9 mouse cellular contexts compared by ENCODE assay signal in the genomic region with DNA sequence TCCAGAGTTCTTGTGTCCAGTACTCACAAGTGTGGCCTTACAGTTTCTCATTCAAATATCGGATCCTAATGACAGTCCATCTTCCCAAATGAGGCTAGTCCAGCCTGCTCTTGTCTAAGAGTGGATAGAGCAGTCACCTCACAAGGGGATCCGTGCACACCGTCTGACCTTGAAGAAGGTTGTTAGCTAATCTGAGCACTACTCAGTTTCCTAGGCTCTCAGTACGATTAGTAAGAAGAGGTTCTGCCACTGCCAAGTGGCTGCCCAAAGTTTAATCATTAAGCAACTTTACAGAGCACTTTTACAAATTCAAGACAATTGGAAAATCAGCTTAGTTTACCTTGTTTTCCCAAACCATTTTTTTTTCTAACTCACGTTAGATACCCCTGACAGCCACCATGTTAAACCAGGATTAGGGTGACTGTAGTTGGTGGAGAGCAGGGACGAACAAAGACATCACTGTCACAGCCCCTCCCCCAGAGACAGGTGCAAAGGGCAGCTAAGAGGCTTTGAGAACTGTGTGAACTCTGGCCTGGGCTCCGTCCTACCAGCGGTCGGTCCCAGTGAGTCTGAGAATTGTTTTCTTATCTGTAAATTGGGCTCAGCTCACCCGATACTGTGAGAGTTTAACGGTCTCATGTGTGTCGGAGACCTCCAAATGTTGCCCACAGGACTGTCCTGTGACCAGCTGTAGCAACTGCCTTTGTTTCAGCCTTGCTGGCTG.
DNase-seq lines count a peak whose midpoint lies in the region; ATAC-seq and TF ChIP-seq lines count a peak whose summit lies in the region.
"Had no signal": no experiment of that assay in that cellular context is flagged by ENCODE, and none has a peak within 500 bp of the region (broad histone marks: within the 10 kb centered on the region; RNA-seq: fewer than 3 reads in every experiment).

No protein-coding gene starts in this region.

- no peaks in the 10 kb centered on the region for H3K9me3 ChIP-seq in hindbrain, embryonic 10.5 days
- no peaks in the 10 kb centered on the region for H3K9me3 ChIP-seq in hindbrain, postnatal 0 days (ENCODE audit: low read length)
- H3K9me3 ChIP-seq in liver, embryonic 11.5 days (ENCODE audit: control insufficient read depth, low read length), result no peaks in the 10 kb centered on the region
- no peaks in the 10 kb centered on the region for H3K9me3 ChIP-seq in neural tube, embryonic 13.5 days
- H3K9me3 ChIP-seq: limb, embryonic 12.5 days had no signal

- DNase-seq in hindbrain, embryonic 10.5 days (ENCODE audit: low spot score), result no peak
- no peak for DNase-seq in hindbrain, postnatal 0 days (ENCODE audit: low spot score)
- DNase-seq in induced T-regulatory cell, adult 2 months (ENCODE audit: low read depth), result peak; percentile 33
- no peak for DNase-seq in liver, embryonic 11.5 days (ENCODE audit: low spot score)
- no peak for DNase-seq in urinary bladder, adult 18-20 months (ENCODE audit: low spot score in 2 of 2)
- no peak for DNase-seq in cerebellum, adult 11 months
- DNase-seq in right cerebral cortex, postnatal 10 days (ENCODE audit: low spot score in 2 of 2), result no peak

- peak overlapping the region; percentile 60; the same call in 1 of the 2 replicates for H3K4me3 ChIP-seq in hindbrain, embryonic 10.5 days
- H3K4me3 ChIP-seq in hindbrain, postnatal 0 days (ENCODE audit: low read length), result no peak overlapping the region
- H3K4me3 ChIP-seq in liver, embryonic 11.5 days (ENCODE audit: low read depth, low read length), result no peak overlapping the region
- H3K4me3 ChIP-seq in neural tube, embryonic 13.5 days, result no peak overlapping the region
- H3K4me3 ChIP-seq: limb, embryonic 12.5 days had no signal

- TF ChIP-seq CTCF in hindbrain, postnatal 0 days (IDR thresholded peaks at IDR 0.05; ENCODE audit: low read depth), result no peak

- no peak for ATAC-seq in hindbrain, postnatal 0 days
- ATAC-seq in liver, embryonic 11.5 days (replicated peaks; ENCODE audit: low FRiP score), result no peak
- no peak for ATAC-seq in neural tube, embryonic 13.5 days (ENCODE audit: low read depth)

- H3K9ac ChIP-seq in hindbrain, postnatal 0 days (replicated peaks; ENCODE audit: low read length), result no peak overlapping the region
- H3K9ac ChIP-seq in liver, embryonic 11.5 days (ENCODE audit: low read depth, low read length), result 0 out of 2 replicates have a peak overlapping the region, but pooled peaks have one; percentile 60
- H3K9ac ChIP-seq in neural tube, embryonic 13.5 days, result peak overlapping the region; percentile 69; the same call in 1 of the 2 replicates
- H3K9ac ChIP-seq: limb, embryonic 12.5 days had no signal

- peaks cover 19% of the 10 kb centered on the region for H3K4me1 ChIP-seq in hindbrain, embryonic 10.5 days (replicated peaks)
- no peaks in the 10 kb centered on the region for H3K4me1 ChIP-seq in hindbrain, postnatal 0 days (ENCODE audit: insufficient read depth, low read length)
- peaks cover 16% of the 10 kb centered on the region for H3K4me1 ChIP-seq in liver, embryonic 11.5 days (replicated peaks; ENCODE audit: control insufficient read depth, insufficient read depth, low read length)
- H3K4me1 ChIP-seq in neural tube, embryonic 13.5 days (replicated peaks), result peaks cover 10% of the 10 kb centered on the region; the same call in 1 of the 2 replicates

- 36% methylated on average over 12 of the region's 12 CpGs for WGBS in hindbrain, embryonic 10.5 days
- WGBS in hindbrain, postnatal 0 days, result 48% methylated on average over 12 of the region's 12 CpGs
- WGBS in liver, embryonic 11.5 days, result 42% methylated on average over 12 of the region's 12 CpGs
- 45% methylated on average over 12 of the region's 12 CpGs for WGBS in neural tube, embryonic 13.5 days

- no peak overlapping the region for H3K4me2 ChIP-seq in hindbrain, postnatal 0 days (ENCODE audit: low read depth, low read length)
- peak overlapping the region; percentile 93; the same call in 1 of the 2 replicates for H3K4me2 ChIP-seq in liver, embryonic 11.5 days
- peak overlapping the region; percentile 82; the same call in 1 of the 2 replicates for H3K4me2 ChIP-seq in neural tube, embryonic 13.5 days

- no peak overlapping the region; the same call in 1 of the 2 replicates for H3K27ac ChIP-seq in hindbrain, embryonic 10.5 days
- no peak overlapping the region for H3K27ac ChIP-seq in hindbrain, postnatal 0 days
- H3K27ac ChIP-seq in liver, embryonic 11.5 days (ENCODE audit: low read depth, low read length), result peak overlapping the region; percentile 40; the same call in 1 of the 2 replicates
- no peak overlapping the region; the same call in 1 of the 2 replicates for H3K27ac ChIP-seq in neural tube, embryonic 13.5 days (replicated peaks)
- H3K27ac ChIP-seq: limb, embryonic 12.5 days had no signal

- no peaks in the 10 kb centered on the region for H3K36me3 ChIP-seq in hindbrain, embryonic 10.5 days
- H3K36me3 ChIP-seq in hindbrain, postnatal 0 days (ENCODE audit: insufficient read depth, low read length), result no peaks in the 10 kb centered on the region
- no peaks in the 10 kb centered on the region for H3K36me3 ChIP-seq in liver, embryonic 11.5 days (ENCODE audit: control insufficient read depth, insufficient read depth, low read length)
- no peaks in the 10 kb centered on the region for H3K36me3 ChIP-seq in neural tube, embryonic 13.5 days
- H3K36me3 ChIP-seq: limb, embryonic 12.5 days had no signal

- peaks cover 32% of the 10 kb centered on the region for H3K27me3 ChIP-seq in hindbrain, embryonic 10.5 days (ENCODE audit: insufficient read depth, poor library complexity, severe bottlenecking)
- no peaks in the 10 kb centered on the region for H3K27me3 ChIP-seq in hindbrain, postnatal 0 days (ENCODE audit: insufficient read depth, low read length)
- 0 out of 2 replicates have a peak, but pooled peaks cover 5% of the 10 kb centered on the region for H3K27me3 ChIP-seq in liver, embryonic 11.5 days (replicated peaks; ENCODE audit: control insufficient read depth, insufficient read depth, low read length)
- peaks cover 5% of the 10 kb centered on the region for H3K27me3 ChIP-seq in neural tube, embryonic 13.5 days
